Mouse (Mus musculus): Measurements from ENCODE around the gene Fat2.

- TF ChIP-seq ZNF384 (IDR thresholded peaks at IDR 0.05; ENCODE audit: low read depth, low read length) (no peak), HCFC1 (IDR thresholded peaks at IDR 0.05; ENCODE audit: borderline replicate concordance, insufficient read depth, low read length) (no peak), ZC3H11A (IDR thresholded peaks at IDR 0.05; ENCODE audit: borderline replicate concordance, low read depth, low read length) (no peak), MAFK (IDR thresholded peaks at IDR 0.05; ENCODE audit: insufficient read depth, low read depth, low read length) (no peak)
These were observed 28.3 kb upstream of the Fat2 start for GRCm38 (mm10) chr11:55364662-55365061.

Measured in ES-E14 (cell line).